Mouse (Mus musculus) megakaryocyte, embryonic 14.5 days (primary cell): Measurements from ENCODE around the gene Fzr1. TPM values are rescaled to one million over a fixed set of nuclear protein-coding genes. Genes with fewer than 3 reads are reported as not detected.

Experiments used
- H3K27me3 ChIP-seq: replicated peaks from 2 replicates; pipeline ENCODE3; 2012; ENCODE audit warnings: inconsistent platforms
- H3K36me3 ChIP-seq: replicated peaks from 2 replicates; pipeline ENCODE3; 2012; ENCODE audit warnings: low read length, inconsistent platforms, mixed read lengths
- H3K4me1 ChIP-seq: 2 replicates; pipeline ENCODE4 v1.6.1; 2012; ENCODE audit warnings: inconsistent platforms
- H3K4me3 ChIP-seq: replicated peaks from 2 replicates; pipeline ENCODE3; 2012; ENCODE audit warnings: moderate library complexity, mild to moderate bottlenecking, inconsistent platforms
- H3K9me3 ChIP-seq: 2 replicates; pipeline ENCODE4 v1.6.1; 2012; ENCODE audit warnings: inconsistent platforms
- FLI1 ChIP-seq: IDR thresholded peaks from 2 replicates; pipeline ENCODE4 v1.6.1; 2012; ENCODE audit warnings: low read length, inconsistent platforms, mixed read lengths
- GATA1 ChIP-seq: IDR thresholded peaks from 3 replicates; pipeline ENCODE4 v1.6.1; 2012; ENCODE audit warnings: mixed read lengths, low read length, inconsistent platforms, borderline replicate concordance
- polyA plus RNA-seq: library from polyadenylated mRNA; stranded (reverse); fragments of >175 nt; gene quantifications from 2 replicates; pipeline ENCODE4 v1.2.3, GENCODE M21; 2012; ENCODE audit warnings: low replicate concordance; ENCODE audit not compliant: insufficient read depth

Gene Fzr1
- polyA plus RNA-seq, 1 experiment, result 72.9 TPM

DNA sequence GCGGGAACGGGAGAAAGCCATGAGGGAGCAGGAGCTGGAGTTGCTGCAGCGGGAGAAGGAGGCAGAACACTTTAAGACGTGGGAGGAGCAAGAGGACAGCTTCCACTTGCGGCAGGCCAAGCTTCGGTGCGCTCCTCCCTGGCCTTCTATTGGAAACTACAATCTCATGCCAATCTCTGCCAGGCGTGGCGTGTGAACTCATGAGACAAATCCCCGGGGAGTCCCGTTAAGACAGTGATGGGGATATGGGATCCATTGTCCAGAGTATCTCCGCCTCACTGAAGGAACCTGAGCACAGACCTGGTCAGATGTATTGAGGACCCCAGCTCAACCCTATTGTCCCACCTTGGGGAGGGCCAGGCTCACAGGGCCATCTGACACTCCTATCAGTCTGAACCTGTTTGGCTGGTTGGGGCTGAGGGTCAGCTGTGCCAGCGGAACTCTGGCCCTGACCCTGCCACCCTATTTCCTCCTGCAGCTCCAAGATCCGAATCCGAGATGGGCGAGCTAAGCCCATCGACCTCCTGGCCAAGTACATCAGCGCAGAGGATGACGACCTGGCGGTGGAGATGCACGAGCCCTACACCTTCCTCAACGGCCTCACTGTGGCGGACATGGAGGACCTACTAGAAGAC lies 55.1 kb downstream of the Fzr1 start:
- peaks cover 62% of the 10 kb centered on the region for H3K36me3 ChIP-seq
- no peak for TF ChIP-seq FLI1
- TF ChIP-seq GATA1, result no peak
- peaks cover 87% of the 10 kb centered on the region for H3K4me1 ChIP-seq
- peak overlapping the region; percentile 98 for H3K4me3 ChIP-seq
- no peaks in the 10 kb centered on the region for H3K27me3 ChIP-seq
- no peaks in the 10 kb centered on the region for H3K9me3 ChIP-seq

- no peak for TF ChIP-seq FLI1
- no peak for TF ChIP-seq GATA1
- peaks cover 70% of the 10 kb centered on the region for H3K36me3 ChIP-seq
- H3K9me3 ChIP-seq, result no peaks in the 10 kb centered on the region
- peak overlapping the region; percentile 98 for H3K4me3 ChIP-seq
- H3K27me3 ChIP-seq, result no peaks in the 10 kb centered on the region
- peaks cover 87% of the 10 kb centered on the region for H3K4me1 ChIP-seq
These were observed 55.9 kb downstream of the Fzr1 start for GRCm38 (mm10) chr10:81322444-81322843.

DNA sequence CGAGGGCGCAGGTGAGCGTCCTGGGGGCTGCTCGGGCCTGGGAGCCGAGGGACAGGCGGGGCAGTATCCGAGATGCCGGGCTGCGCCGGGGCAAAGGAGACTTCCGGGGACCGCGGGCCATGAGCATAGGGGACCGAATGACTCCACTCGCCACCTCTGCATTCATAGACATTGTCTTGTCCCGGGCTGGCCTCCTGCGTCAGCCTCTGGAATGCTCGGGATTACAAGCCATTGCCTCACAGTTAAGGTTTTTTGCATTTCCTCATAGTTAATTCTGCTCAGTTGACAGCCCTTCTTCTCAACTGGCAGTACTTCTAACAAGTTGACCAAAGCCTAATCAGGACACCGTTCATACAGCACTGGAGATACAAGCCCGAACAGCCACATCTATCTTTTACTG lies 56.9 kb downstream of the Fzr1 start:
- H3K4me1 ChIP-seq, result peaks cover 87% of the 10 kb centered on the region
- no peaks in the 10 kb centered on the region for H3K27me3 ChIP-seq
- H3K36me3 ChIP-seq, result peaks cover 72% of the 10 kb centered on the region
- H3K4me3 ChIP-seq, result peak overlapping the region; percentile 98
- TF ChIP-seq FLI1, result no peak
- no peak for TF ChIP-seq GATA1
- no peaks in the 10 kb centered on the region for H3K9me3 ChIP-seq

DNA sequence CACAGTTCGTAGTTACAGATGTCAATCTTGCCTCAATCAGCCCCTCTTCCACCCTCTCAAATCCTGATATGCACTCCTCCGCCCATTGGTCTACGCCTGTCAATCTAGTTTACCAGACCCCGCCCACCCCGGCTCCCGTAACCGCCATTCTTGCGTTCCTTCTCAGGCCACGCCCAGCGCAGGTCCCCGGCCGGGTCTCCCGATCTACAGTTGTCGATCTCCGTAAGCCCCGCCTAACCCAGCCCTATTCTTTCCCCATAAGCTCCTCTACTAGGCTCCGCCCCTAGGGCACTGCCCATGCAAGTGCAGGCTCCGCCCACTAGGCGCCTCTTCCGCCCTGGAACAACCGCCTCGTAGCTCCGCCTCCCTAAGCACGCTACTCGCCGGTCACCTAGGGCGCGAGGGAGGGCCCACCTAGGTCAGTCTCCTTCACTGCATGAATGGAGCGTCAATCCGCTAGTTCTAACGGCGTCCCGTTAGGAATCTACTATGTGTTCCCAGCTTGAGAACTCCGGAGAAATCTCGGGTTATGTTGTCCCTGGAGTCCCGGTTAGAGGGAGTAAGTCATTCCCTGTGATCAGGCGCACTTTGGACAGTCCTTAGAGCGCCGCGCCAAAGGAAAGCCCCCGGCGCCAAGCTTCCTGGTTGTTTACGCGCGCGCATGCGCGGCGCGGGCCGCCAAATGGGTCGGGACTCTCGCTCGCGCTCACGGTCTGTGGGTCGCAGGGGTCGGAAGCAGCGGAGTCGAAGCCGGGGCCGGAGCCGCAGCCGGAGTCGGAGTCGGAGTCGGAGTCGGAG lies 57.6 kb downstream of the Fzr1 start, which contains the start of gene Cactin:
Gene Cactin, plus strand, starts transcription at position 554 of the 798 bp plus-strand sequence.
- H3K4me1 ChIP-seq, result peaks cover 87% of the 10 kb centered on the region
- no peak for TF ChIP-seq FLI1
- no peak for TF ChIP-seq GATA1
- H3K36me3 ChIP-seq, result peaks cover 72% of the 10 kb centered on the region
- peak within 1 kb of the TSS; percentile 98 for H3K4me3 ChIP-seq
- H3K27me3 ChIP-seq, result no peaks in the 10 kb centered on the region
- H3K9me3 ChIP-seq, result no peaks in the 10 kb centered on the region

DNA sequence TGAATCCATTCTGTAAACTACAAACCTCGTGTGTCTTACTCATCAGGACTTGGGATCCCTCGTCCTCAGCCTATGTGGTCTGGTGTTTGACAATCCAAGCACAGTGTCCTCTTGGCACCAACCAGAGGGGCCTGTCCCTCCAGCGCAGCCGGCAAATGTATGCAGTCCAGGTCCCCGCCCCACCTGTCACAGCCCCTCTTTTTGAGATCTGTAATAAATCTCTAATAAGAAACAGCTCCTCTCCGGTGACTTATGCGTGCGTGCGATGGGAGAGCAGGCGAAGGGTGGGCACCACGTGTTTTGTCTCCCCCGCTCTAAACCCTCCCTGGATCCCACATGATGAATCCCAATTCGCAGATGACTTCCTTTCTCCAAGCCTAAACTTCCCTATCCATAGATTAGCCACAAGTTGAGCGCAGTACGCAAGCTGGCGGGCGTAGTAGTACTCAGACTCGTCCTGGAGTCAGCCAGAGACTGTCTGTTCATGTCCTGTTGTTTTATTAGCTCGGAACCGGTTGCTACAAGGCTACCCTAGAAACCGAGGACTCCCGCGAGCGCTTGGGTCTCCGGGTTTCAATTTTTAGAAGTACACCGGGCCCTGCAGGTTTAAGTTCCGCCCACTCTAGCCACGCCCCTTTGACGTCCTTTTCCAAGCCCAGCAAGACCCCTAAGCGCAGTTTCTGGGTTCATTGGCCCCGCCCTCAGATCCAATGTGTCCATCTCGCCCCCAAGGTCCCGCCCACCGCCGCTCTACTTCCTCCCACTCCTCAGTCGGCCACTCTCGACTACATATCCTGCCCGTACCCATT lies 58.4 kb downstream of the Fzr1 start:
- TF ChIP-seq GATA1 (no peak), FLI1 (no peak)
- Histone ChIP-seq H3K4me1 (peaks cover 87% of the 10 kb centered on the region), H3K27me3 (no peaks in the 10 kb centered on the region), H3K4me3 (peak overlapping the region; percentile 98), H3K36me3 (peaks cover 72% of the 10 kb centered on the region), H3K9me3 (no peaks in the 10 kb centered on the region)

DNA sequence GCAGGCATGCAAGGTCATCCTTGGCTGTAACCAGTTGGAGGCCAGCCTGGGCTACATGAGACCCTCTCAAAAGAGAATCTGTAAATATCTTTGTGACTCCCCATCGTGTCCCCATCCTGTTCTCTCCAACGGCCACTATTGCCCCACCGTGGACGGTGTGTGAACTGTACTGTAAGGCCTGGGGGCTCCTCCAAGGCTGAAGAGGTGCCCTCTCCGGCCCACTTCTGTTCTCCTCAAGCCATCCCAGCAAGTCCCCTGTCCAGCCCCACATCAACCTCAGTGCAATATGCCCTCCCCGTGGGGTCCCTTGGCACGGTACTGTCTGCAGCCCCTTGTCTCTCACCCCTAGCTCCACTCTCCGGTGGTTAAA lies 59.0 kb downstream of the Fzr1 start:
- H3K36me3 ChIP-seq, result peaks cover 72% of the 10 kb centered on the region
- H3K27me3 ChIP-seq, result no peaks in the 10 kb centered on the region
- H3K4me3 ChIP-seq, result peak overlapping the region; percentile 98
- no peaks in the 10 kb centered on the region for H3K9me3 ChIP-seq
- peaks cover 85% of the 10 kb centered on the region for H3K4me1 ChIP-seq
- TF ChIP-seq GATA1 (no peak), FLI1 (no peak)

DNA sequence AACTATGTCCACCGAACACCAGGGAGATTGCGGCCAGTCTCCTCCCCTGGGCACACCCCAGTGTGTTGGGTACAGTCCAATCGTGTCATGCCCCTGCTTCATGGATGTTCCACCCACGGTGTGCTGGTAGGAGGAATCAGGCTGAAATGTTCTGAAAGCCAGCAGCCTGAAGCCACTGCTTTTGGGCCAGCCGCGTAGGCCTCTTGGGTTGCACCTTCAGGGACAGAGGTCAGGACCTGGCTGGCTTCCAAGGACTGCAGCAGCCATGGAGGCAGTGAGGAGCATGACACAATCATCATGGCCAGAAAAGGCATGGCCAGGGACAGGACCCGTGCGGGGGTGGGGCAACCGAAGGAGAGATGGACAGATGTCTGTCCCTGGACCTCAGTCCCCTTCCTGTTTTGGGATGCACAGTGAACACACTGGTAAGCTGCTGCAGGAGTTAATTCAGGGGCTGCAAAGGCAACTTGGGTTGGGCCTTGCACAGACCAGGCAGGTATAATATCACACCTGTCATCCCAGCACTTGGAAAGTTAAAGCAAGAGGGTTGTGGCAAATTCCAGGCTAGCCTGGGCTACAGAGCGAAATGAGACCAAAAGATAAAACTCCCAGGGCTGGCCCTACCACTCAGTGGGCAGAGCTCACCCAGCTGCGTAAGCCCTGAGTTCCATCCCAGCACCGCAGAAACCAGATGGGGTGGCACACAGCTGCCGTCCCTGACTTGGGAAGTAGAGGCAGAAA lies 59.6 kb downstream of the Fzr1 start:
- Histone ChIP-seq H3K9me3 (no peaks in the 10 kb centered on the region), H3K36me3 (peaks cover 72% of the 10 kb centered on the region), H3K4me1 (peaks cover 83% of the 10 kb centered on the region), H3K27me3 (no peaks in the 10 kb centered on the region), H3K4me3 (peak overlapping the region; percentile 98)
- no peak for TF ChIP-seq GATA1
- TF ChIP-seq FLI1, result no peak

DNA sequence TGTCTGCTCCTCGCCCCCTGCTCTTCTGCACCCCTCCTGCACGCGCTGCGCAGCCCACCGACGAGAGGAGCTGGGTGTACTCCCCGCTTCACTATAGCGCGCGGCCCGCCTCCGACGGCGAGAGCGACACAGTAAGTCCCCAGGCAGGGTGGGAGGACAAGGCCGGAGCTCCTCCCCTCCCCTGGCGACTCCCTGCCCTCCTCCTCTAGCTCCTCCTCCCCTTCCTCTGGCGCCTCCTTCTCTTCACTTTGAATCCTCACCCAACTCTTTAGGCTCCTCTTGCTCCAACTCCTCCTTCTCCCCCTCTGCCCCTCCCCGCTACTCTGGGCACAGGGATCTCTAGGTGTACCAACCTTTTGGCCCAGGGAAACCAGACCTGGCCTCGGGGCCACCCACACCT lies 61.0 kb downstream of the Fzr1 start:
- no peaks in the 10 kb centered on the region for H3K9me3 ChIP-seq
- H3K27me3 ChIP-seq, result no peaks in the 10 kb centered on the region
- no peak overlapping the region for H3K4me3 ChIP-seq
- TF ChIP-seq FLI1 (no peak), GATA1 (no peak)
- peaks cover 80% of the 10 kb centered on the region for H3K4me1 ChIP-seq
- peaks cover 72% of the 10 kb centered on the region for H3K36me3 ChIP-seq
